Mouse (Mus musculus) 3134 (cell line): ENCODE measurements around the gene Prkar1b.

Experiments used
- DNase-seq: peaks from one replicate; pipeline ENCODE4 v3.0.0-alpha.2; 2011; ENCODE audit warnings: low spot score; ENCODE audit not compliant: insufficient read length; ENCODE audit errors: extremely low read depth

Gene Prkar1b

GRCm38 (mm10) chr5:139073977-139074376, 75.8 kb downstream of the Prkar1b start:
- DNase-seq, result no peak

GRCm38 (mm10) chr5:139072866-139073265, 76.9 kb downstream of the Prkar1b start:
- DNase-seq, result no peak

GRCm38 (mm10) chr5:139066861-139067614, 82.8 kb downstream of the Prkar1b start:
- no peak for DNase-seq

- no peak for DNase-seq
Measured at GRCm38 (mm10) chr5:139064611-139065010, 85.2 kb downstream of the Prkar1b start.

- DNase-seq, result no peak
Measured at GRCm38 (mm10) chr5:139061680-139062079, 88.1 kb downstream of the Prkar1b start.

GRCm38 (mm10) chr5:139060460-139061051, 89.2 kb downstream of the Prkar1b start:
- DNase-seq, result peak; percentile 60

- no peak for DNase-seq
Measured at GRCm38 (mm10) chr5:139053176-139053575, 96.6 kb downstream of the Prkar1b start.

GRCm38 (mm10) chr5:139051276-139051675, 98.5 kb downstream of the Prkar1b start:
- DNase-seq, result no peak

GRCm38 (mm10) chr5:139049367-139049766, 100.4 kb downstream of the Prkar1b start:
- no peak for DNase-seq

GRCm38 (mm10) chr5:139047171-139047570, 102.6 kb downstream of the Prkar1b start:
- no peak for DNase-seq

- DNase-seq, result no peak
Measured at GRCm38 (mm10) chr5:139046636-139047035, 103.2 kb downstream of the Prkar1b start.

- DNase-seq, result peak; percentile 35
Measured at GRCm38 (mm10) chr5:139043546-139043945, 106.3 kb downstream of the Prkar1b start.

- no peak for DNase-seq
Measured at GRCm38 (mm10) chr5:139042299-139042698, 107.5 kb downstream of the Prkar1b start.

GRCm38 (mm10) chr5:139035171-139035570, 114.6 kb downstream of the Prkar1b start:
- DNase-seq, result no peak

GRCm38 (mm10) chr5:139034746-139035145, 115.1 kb downstream of the Prkar1b start:
- no peak for DNase-seq

- peak; percentile 40 for DNase-seq
Measured at GRCm38 (mm10) chr5:139033406-139034317, 116.1 kb downstream of the Prkar1b start.

- DNase-seq, result no peak
Measured at GRCm38 (mm10) chr5:139027603-139028002, 122.2 kb downstream of the Prkar1b start.

- DNase-seq, result no peak
Measured at GRCm38 (mm10) chr5:139024351-139025105, 125.3 kb downstream of the Prkar1b start.

GRCm38 (mm10) chr5:139020595-139020994, 129.2 kb downstream of the Prkar1b start:
- DNase-seq, result no peak

GRCm38 (mm10) chr5:139017371-139018124, 132.3 kb downstream of the Prkar1b start:
- DNase-seq, result peak; percentile 78
